Mouse (Mus musculus) layer of hippocampus, adult 18-20 months (tissue): ENCODE measurements around the gene Bglap. TPM values are rescaled to one million over a fixed set of nuclear protein-coding genes. Genes with fewer than 3 reads are reported as not detected.
A peak's percentile ranks its signal among the peaks of the same experiment; 100 is the strongest.
"Not testable (repeated sequence)": the region's sequence is repeated elsewhere in the genome, so short reads cannot be mapped to it uniquely, and the experiment has no call there.

ENCODE experiments used
- DNase-seq, 2 experiments: peaks; one replicate each; pipeline ENCODE4 v3.0.0; 2022; ENCODE audit warnings: low spot score in 2 of 2
- total RNA-seq, 2 experiments: library from RNA; stranded (reverse); gene quantifications; 2 replicates each; pipeline ENCODE4 v1.2.3; 2021

Bglap gene
- total RNA-seq, 2 experiments from 2014 or later = not detected

GRCm38 (mm10) chr3:88395288-88395687, 11.0 kb upstream of the Bglap start:
- no peak for DNase-seq

GRCm38 (mm10) chr3:88393776-88394375, 9.6 kb upstream of the Bglap start:
- DNase-seq = no peak

GRCm38 (mm10) chr3:88382383-88382782, 1.9 kb downstream of the Bglap start:
- not testable (repeated sequence) for DNase-seq

GRCm38 (mm10) chr3:88381389-88382315, 2.6 kb downstream of the Bglap start:
- DNase-seq = not testable (repeated sequence)

GRCm38 (mm10) chr3:88378599-88378998, 5.7 kb downstream of the Bglap start, which contains the start of gene Bglap2:
TSS of gene Bglap2 (minus strand) at chr3:88378699.
- not testable (repeated sequence) for DNase-seq

GRCm38 (mm10) chr3:88376644-88377043, 7.6 kb downstream of the Bglap start:
- not testable (repeated sequence) for DNase-seq

GRCm38 (mm10) chr3:88375750-88376626, 8.3 kb downstream of the Bglap start:
- DNase-seq = not testable (repeated sequence)

- not testable (repeated sequence) for DNase-seq
Observed at GRCm38 (mm10) chr3:88372643-88373042, 11.6 kb downstream of the Bglap start, which contains the start of gene Bglap3. TSS of gene Bglap3 (minus strand) at chr3:88372743.

- DNase-seq = not testable (repeated sequence)
Observed at GRCm38 (mm10) chr3:88368511-88368910, 15.8 kb downstream of the Bglap start.

GRCm38 (mm10) chr3:88367517-88367916, 16.7 kb downstream of the Bglap start:
- not testable (repeated sequence) for DNase-seq

- peak in 1 of 2 experiments; percentile 73 for DNase-seq
Observed at GRCm38 (mm10) chr3:88366830-88367428, 17.3 kb downstream of the Bglap start.

- DNase-seq = peak in 1 of 2 experiments; percentile 39
Observed at GRCm38 (mm10) chr3:88365705-88366361, 18.4 kb downstream of the Bglap start.

GRCm38 (mm10) chr3:88364337-88364736, 19.9 kb downstream of the Bglap start, which contains the start of gene Paqr6:
TSS of gene Paqr6 (plus strand) at chr3:88364584.
- DNase-seq = peak in 1 of 2 experiments; percentile 44

- DNase-seq = peak in 1 of 2 experiments; percentile 61
Observed at GRCm38 (mm10) chr3:88363700-88364099, 20.6 kb downstream of the Bglap start.

GRCm38 (mm10) chr3:88361612-88362313, 22.5 kb downstream of the Bglap start:
- DNase-seq = peak in 1 of 2 experiments; percentile 34

- DNase-seq = no peak
Observed at GRCm38 (mm10) chr3:88361096-88361495, 23.2 kb downstream of the Bglap start.

- DNase-seq = no peak
Observed at GRCm38 (mm10) chr3:88359989-88360388, 24.3 kb downstream of the Bglap start.

- no peak for DNase-seq
Observed at GRCm38 (mm10) chr3:88359584-88359983, 24.7 kb downstream of the Bglap start.
